Mouse (Mus musculus): ENCODE measurements around the gene Mrgprb3.

Mrgprb3 gene

DNA sequence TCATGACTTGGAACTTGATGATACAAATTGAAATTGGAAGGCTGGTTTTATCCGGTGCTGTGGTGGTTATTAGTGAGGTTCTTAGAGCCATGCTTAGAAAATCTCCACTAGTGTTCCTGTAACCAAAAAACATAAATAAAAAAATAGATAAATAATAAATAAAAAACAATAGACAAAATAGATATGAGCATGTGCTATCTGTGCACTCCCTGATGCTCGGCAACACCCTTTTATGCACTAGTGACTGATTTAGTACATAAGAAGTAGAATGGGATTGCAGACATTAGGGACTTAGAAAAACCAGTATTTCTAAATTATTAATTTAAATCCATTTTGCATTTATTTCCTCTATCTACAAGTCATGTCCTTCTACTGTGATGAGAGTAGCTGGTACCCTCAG lies at the start of gene Mrgprb3:
Gene Mrgprb3, minus strand, starts transcription at position 101 of the 400 bp plus-strand sequence.
- no peak for DNase-seq (ENCODE audit: low spot score in 2 of 2)

All from cerebellum, postnatal 4 days (tissue).